Mouse (Mus musculus) midbrain, embryonic 10.5 days (tissue): ENCODE measurements around the gene Kiss1. TPM values are rescaled to one million over a fixed set of nuclear protein-coding genes. Genes with fewer than 3 reads are reported as not detected.

ENCODE experiments used
- DNase-seq: peaks from one replicate; pipeline ENCODE4 v3.0.0-alpha.2; 2017; ENCODE audit warnings: low spot score
- H3K27ac ChIP-seq: fragments of 300-500 bp; sonication (generic); replicated peaks from 2 replicates; pipeline ENCODE4 v1.5.1; 2016; ENCODE audit warnings: mild to moderate bottlenecking
- H3K27me3 ChIP-seq: fragments of 300-500 bp; sonication (generic); 2 replicates; pipeline ENCODE4 v1.6.1; 2016; ENCODE audit warnings: low read depth, mild to moderate bottlenecking; ENCODE audit not compliant: poor library complexity, severe bottlenecking
- H3K36me3 ChIP-seq: fragments of 300-500 bp; sonication (generic); 2 replicates; pipeline ENCODE4 v1.6.1; 2016; ENCODE audit warnings: mild to moderate bottlenecking, moderate library complexity
- H3K4me1 ChIP-seq: fragments of 300-500 bp; sonication (generic); 2 replicates; pipeline ENCODE4 v1.6.1; 2016
- H3K4me3 ChIP-seq: fragments of 300-500 bp; sonication (generic); 2 replicates; pipeline ENCODE4 v1.5.1; 2016; ENCODE audit warnings: mild to moderate bottlenecking, moderate library complexity
- H3K9me3 ChIP-seq: fragments of 300-500 bp; sonication (generic); replicated peaks from 2 replicates; pipeline ENCODE4 v1.6.1; 2016; ENCODE audit warnings: mild to moderate bottlenecking
- WGBS: fragments of 180-500 bp; shearing (Covaris S2); methylation state at CpG from one replicate; pipeline ENCODE4 v1.1.7; 2016; 5-methylcytosine and 5-hydroxymethylcytosine counted together
- polyA plus RNA-seq: library from polyadenylated mRNA; unstranded; fragments of >200 nt; fragmentation: Nextera tagmentation; extraction: Ambion mirVana; gene quantifications from 2 replicates; pipeline ENCODE4 v1.2.1, GENCODE M21; 2016

Kiss1 gene
- polyA plus RNA-seq, 1 experiment from 2014 or later: not detected

DNA sequence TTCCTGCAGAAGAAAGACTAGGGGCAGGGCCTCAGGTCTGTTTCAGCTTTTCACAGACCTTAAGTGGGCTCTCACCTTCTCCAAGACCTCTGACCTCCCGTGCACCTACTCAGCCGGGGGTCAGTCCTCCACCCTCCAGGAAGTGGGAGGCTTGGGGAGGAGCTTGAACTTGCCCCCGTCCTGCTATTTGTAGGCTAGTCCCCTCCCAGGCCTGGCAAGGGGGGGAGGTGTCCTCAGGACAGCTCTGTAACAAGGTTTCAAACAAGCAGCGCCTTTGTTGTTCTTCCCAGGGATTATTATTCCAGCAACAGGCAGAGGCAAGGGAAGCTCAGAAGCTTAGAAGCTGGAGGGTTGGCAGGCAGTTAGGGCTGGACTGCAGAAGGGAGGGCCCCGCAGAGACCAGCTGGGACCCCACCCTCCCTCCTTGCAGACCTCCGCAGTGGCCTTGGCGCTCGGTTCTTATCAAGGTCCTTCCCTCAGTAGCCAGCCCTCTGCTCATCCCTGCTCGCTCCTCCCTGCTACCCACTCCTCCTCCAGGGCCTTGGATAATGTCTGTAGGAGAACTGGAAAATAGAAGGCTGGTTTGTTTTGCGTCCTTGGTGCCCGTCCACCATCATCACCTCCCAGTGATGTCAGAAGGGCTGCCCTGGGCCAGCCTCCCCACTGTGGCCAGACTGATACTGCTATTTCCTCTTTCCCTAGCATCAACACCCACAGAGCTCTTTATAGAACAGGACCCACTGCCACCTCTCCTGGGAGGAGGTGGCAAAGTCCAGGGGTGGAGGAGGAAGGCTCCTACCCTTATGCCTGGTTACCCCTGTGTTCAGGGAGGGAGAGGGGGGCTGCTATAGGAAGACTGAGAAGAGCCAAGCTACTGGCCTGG lies 46.2 kb downstream of the Kiss1 start:
- 11% methylated on average over 11 of the region's 11 CpGs for WGBS
- Histone ChIP-seq H3K4me3 (no peak overlapping the region), H3K36me3 (no peaks in the 10 kb centered on the region), H3K4me1 (peaks cover 62% of the 10 kb centered on the region), H3K27me3 (peaks cover 68% of the 10 kb centered on the region), H3K9me3 (no peaks in the 10 kb centered on the region), H3K27ac (peak overlapping the region; percentile 69)
- DNase-seq: peak; percentile 28

DNA sequence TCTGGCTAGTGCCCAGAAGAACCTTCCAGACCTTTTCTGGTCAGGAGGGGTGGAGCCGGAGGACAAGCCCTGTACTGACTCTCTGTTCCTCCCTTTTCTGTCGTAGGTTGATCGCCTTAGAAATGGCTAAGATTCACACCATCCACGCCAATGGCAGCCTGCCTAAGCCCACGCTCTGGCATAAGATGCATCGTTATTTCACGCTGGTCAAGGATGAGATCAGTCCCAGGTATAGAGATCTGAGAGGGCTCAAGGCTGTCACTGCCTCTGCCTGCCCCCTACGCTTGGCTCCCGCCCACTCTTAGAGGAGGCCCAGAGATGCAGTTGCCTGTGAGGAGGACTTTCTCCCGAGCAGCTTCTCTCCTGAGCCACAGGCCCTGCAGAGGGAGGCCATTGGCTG lies 47.0 kb downstream of the Kiss1 start:
- no peak overlapping the region for H3K4me3 ChIP-seq
- H3K9me3 ChIP-seq: no peaks in the 10 kb centered on the region
- no peaks in the 10 kb centered on the region for H3K36me3 ChIP-seq
- peaks cover 61% of the 10 kb centered on the region for H3K27me3 ChIP-seq
- 0 out of 2 replicates have a peak overlapping the region, but pooled peaks have one; percentile 69 for H3K27ac ChIP-seq
- H3K4me1 ChIP-seq: peaks cover 60% of the 10 kb centered on the region
- WGBS: 55% methylated on average over 10 of the region's 10 CpGs
- no peak for DNase-seq

DNA sequence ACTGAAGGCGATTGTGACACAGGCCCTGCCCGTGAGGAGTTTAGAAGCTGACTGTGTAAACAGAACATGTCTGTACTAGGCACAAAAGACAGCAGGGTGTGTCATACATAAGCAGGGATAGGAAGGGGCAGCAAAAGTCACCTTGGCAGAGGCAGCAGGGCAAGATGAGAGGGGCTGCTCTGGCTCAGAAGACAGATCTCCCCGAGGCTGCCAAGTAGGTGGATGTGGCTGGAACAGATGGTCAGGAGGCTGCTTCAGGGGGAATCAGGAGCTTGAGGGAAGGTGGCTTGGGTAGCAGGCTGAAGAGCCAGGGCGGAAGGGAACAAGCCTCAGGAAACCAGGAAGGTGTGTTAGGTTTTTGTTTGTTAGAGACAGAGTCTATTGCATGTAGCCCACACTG lies 48.7 kb downstream of the Kiss1 start:
- Histone ChIP-seq H3K36me3 (no peaks in the 10 kb centered on the region), H3K27me3 (peaks cover 44% of the 10 kb centered on the region), H3K9me3 (no peaks in the 10 kb centered on the region), H3K4me3 (no peak overlapping the region), H3K4me1 (peaks cover 45% of the 10 kb centered on the region), H3K27ac (no peak overlapping the region)
- DNase-seq: no peak
- WGBS: 83% methylated on average over 4 of the region's 4 CpGs

DNA sequence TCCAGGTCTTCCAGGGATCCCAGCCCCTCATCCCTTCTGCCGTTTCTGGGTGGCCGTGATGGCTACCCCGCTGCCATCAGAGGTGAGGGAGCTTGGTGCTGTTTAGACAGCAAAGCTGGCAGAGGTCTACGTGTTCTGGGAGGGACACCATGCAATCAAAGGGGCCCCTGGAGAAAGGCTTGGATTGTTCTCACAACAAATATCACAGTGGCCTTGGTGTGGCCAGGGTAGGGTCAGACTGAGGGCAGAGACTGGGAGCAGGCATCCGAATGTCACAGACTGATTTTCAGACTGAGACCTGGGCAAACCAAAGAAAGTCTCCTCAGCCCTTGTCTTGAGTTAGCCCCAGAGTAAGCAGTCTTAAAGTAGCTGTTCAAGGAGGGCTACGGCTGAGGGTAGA lies 49.8 kb downstream of the Kiss1 start:
- Histone ChIP-seq H3K27ac (peak overlapping the region; percentile 47; the same call in 1 of the 2 replicates), H3K4me3 (no peak overlapping the region), H3K27me3 (peaks cover 33% of the 10 kb centered on the region), H3K36me3 (no peaks in the 10 kb centered on the region), H3K9me3 (no peaks in the 10 kb centered on the region), H3K4me1 (peaks cover 53% of the 10 kb centered on the region)
- 87% methylated on average over 6 of the region's 6 CpGs for WGBS
- no peak for DNase-seq

DNA sequence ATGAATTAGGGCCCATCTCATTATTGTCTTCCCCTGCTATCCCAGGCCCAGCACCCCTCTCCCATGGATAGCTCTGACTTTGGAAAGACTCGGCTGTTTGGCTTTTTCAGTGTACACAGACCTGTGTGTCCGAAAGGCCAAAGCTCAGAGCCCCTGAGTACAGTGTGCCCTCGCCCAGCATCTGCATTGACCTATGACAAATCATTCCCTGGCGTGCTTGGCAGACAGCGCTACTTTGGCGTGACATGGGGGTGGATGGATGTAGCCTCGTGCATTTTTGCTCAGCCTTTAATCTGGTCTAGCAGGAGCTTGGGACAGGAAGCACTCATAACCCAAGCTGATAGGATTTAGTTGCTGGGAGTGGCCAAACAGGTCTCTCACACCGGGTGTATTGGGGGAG lies 50.4 kb downstream of the Kiss1 start:
- DNase-seq: no peak
- Histone ChIP-seq H3K9me3 (no peaks in the 10 kb centered on the region), H3K4me1 (peaks cover 50% of the 10 kb centered on the region), H3K27me3 (peaks cover 27% of the 10 kb centered on the region), H3K27ac (peak overlapping the region; percentile 33; the same call in 1 of the 2 replicates), H3K36me3 (no peaks in the 10 kb centered on the region), H3K4me3 (no peak overlapping the region)
- 76% methylated on average over 8 of the region's 8 CpGs for WGBS

DNA sequence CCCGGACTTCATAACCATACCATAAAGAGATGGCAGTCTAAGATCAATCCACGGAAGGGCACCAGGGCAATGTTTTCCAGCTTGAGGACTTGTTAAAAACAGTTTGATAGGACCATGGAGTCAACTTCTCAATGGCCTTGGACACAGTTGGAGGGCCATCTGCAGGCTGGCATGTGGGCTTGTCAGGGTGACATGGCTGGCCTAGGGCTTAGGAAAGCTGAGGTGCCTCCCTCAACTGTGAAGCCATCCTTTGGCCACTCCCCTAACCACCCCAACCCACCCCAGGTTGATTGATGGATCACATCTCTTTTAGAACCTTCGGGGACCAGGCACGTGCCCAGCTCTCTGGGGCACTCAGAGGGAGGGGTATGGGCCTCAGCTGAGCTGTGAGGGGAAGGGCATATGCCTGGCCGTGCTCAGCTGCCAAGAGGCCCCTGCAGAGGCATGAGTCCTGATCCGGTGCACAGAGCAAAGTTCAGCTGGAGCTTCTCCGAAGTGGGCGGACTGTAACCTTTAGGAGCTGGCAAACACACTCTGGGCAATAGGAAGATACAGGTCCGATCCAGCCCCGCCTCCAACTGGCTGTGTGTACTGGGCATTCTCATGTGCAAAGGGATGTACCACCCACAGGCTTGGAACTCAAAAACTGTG lies 54.1 kb downstream of the Kiss1 start:
- H3K4me3 ChIP-seq: no peak overlapping the region
- H3K9me3 ChIP-seq: no peaks in the 10 kb centered on the region
- H3K27me3 ChIP-seq: peaks cover 1% of the 10 kb centered on the region; the same call in 1 of the 2 replicates
- no peaks in the 10 kb centered on the region; the same call in 1 of the 2 replicates for H3K36me3 ChIP-seq
- WGBS: 78% methylated on average over 10 of the region's 10 CpGs
- peaks cover 46% of the 10 kb centered on the region for H3K4me1 ChIP-seq
- no peak overlapping the region for H3K27ac ChIP-seq
- DNase-seq: no peak

DNA sequence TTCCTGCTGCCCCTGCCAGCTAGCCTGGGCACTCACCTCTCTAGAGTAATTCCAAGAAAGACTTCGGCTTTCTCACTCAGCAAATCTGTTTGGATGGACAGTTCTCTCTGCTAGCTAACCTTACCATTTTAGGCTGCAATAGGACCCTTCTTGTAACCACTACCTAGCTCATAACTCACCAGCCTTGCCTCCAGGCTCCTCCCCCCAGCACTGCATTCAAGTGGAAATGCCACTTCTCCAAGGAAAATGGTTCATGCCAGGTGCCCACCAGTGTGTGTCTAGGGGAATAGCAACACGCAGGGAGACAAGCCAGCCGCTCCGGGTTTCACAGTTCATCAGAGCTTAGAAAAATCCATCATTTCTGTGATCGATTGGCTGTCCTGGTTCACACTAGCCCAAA lies 55.9 kb downstream of the Kiss1 start:
- WGBS: 91% methylated on average over 5 of the region's 5 CpGs
- Histone ChIP-seq H3K27ac (no peak overlapping the region), H3K36me3 (peaks cover 12% of the 10 kb centered on the region), H3K27me3 (no peaks in the 10 kb centered on the region), H3K4me3 (no peak overlapping the region), H3K9me3 (no peaks in the 10 kb centered on the region), H3K4me1 (peaks cover 43% of the 10 kb centered on the region)
- DNase-seq: no peak

Other genes with a start within 250 kb of the Kiss1 start
- 48.9 and 56.8 TPM in 2 replicates for gene Ppp1r15b, start 190.7 kb upstream of the Kiss1 start, polyA plus RNA-seq
- 12.5 and 15.7 TPM in 2 replicates for gene Plekha6, start 157.7 kb upstream of the Kiss1 start, polyA plus RNA-seq
- gene Golt1a, start 12.1 kb upstream of the Kiss1 start, polyA plus RNA-seq: not detected in 2 replicates
- gene Ren1, start 28.6 kb downstream of the Kiss1 start, polyA plus RNA-seq: not detected in 2 replicates
- 3.4 and 3.9 TPM in 2 replicates for gene Etnk2, start 41.7 kb downstream of the Kiss1 start, polyA plus RNA-seq
- 28.5 and 32.0 TPM in 2 replicates for gene Sox13, start 102.5 kb downstream of the Kiss1 start, polyA plus RNA-seq